Mouse (Mus musculus) adrenal gland, postnatal 25 days (tissue): Measurements from ENCODE around the gene Gpr155. TPM values are rescaled to one million over a fixed set of nuclear protein-coding genes. Genes with fewer than 3 reads are reported as not detected.

Experiments used
- DNase-seq: peaks from one replicate; pipeline ENCODE4 v3.0.0; 2021; ENCODE audit warnings: mixed read lengths
- total RNA-seq: library from RNA; stranded (reverse); gene quantifications from 2 replicates; pipeline ENCODE4 v1.2.3, GENCODE M21; 2021

Gpr155 gene
- total RNA-seq, 1 experiment from 2014 or later, result 8.3 TPM

DNA sequence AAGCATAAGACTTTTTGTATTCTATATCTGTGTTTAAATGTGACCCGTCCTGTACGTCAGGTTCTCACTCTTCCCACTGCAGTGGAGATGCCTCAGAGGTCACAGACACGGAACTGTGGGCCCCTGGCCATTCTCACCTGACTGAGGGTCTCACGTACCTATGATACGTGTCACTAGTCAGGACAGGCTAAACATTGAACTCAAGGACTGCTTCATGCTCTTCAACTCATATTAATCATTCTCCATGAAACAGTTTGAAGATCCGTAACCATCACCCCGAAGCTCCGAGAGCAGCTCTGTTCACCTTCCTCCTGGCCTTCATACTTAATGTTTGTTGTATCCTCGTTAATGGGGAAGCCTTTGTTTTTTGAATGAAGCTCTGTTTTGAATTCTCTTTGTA lies 68.9 kb downstream of the Gpr155 start:
- no peak for DNase-seq

DNA sequence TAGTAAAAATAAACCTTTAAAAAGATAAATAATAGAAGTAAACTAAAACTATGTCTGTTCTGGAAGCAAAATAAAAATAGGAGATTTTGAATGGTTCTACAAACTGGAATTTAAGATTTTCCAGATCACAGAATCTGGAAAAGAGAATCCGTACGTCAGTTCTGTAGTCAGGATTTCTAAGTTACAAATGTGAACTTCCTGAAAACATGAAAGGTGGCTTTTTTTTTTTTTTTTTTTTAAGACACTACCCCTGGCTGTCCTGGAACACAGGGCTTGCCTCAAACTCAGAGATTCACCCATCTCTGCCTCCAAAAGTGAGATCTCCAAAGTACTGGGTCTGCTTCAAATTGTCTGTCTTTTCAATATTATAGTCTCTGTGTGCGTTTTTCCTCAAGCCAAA lies 72.1 kb downstream of the Gpr155 start:
- DNase-seq, result no peak

DNA sequence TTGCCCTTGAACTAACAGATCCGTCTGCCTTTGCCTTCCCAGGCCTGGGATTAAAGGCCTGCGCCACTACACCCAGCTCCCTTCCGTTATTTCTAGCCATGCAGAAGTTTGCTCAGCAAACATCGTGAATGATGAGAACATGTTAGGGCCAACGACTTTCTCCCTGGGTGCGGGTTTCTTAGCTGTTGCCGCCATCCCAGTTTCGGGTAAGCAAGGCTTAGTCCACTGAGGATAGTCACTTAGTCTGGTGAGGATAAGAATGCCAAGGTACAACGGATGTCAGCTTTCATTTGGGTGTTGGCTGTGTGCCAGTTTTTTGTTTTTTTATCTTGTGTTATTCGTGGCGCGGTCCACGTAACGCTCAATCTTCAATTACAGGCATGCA lies 73.3 kb downstream of the Gpr155 start:
- peak; percentile 8 for DNase-seq

DNA sequence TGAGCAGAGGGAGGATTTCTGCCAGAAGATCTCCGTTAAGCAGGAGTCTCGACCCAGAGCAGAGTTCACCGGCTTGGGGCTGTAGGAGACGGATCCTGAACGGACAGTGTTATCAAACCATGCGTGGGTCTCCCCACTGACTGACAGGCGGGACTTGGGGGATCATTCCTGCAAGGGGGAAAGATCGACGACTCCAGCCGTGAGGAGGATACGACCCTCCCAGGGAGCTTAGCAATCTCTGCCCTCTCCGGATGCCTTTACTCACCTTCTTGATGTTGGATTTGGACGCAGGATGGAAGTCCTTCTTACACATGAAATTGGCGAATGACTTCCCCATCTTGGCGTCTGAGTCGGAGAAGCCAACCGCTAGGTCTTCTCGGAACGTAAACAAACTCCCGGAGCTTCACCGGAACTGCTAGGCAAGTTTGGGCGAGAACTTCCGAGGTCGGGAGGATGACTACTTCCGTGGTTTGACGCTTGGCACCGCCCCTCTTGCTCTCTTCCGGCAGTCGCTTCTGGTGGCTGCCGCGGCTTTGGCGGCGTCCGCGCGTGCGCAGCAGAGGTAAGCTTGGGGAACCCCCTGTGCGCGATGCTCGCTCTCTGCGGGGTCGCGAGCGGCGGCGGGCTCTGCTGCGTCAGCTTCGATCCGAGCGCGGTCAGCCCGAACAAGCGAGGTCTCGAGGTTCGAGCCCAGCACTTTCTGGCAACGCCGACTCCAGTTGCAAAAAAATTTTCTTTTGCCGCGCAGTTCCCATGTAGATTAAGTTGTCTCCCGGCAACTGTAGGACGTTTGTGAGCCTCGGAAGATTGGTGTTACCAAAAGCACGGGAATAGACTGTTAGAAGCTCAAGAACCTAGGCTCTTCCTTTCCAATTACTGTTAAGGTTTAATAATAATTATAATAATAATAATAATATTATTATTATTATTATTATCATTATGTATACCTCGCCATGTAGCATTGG lies 73.9 kb downstream of the Gpr155 start, which contains the start of the genes Scrn3 and Cir1:
Scrn3 (plus strand) TSS at position 450 of the 965 bp plus-strand sequence.
Cir1 (minus strand) TSS at position 550 of the 965 bp plus-strand sequence.
- peak; percentile 94 for DNase-seq

DNA sequence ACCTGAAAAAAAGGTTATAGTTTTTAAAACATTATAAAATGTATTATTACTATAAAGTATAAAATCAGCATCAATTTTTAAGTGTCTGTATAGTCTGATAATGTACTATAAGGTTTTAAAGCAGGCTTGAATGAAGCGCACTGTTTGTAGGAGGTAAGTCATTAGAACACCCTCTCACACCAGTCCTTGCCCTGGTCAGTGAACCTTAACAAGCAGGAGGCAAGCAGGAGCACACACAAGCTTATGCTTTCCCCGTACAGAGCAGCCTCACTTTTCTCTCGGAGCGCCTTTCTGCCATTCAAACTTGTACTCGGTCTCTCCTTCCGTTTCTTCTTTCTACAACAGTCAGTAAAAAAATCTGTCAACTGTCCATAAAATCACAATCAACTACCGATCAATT lies 80.4 kb downstream of the Gpr155 start:
- DNase-seq, result no peak

DNA sequence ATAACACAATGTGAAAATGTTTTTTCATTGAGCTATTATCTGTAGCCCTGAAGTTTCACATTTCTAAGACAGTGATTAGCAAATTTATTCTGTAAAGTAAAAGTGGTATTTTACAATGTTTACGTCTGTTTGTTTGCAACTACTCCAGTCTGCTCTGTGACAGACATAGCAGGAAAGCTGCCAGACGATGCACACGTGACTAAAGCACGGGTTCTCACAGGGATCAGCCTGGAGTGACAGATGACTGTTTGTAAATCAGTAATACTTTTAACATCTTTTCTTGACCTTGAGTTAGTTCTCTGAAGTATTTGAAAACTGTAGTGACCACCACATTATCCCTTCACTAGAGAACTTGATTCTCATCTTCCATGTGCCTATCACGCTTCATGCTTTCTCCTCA lies 81.9 kb downstream of the Gpr155 start:
- DNase-seq, result no peak

DNA sequence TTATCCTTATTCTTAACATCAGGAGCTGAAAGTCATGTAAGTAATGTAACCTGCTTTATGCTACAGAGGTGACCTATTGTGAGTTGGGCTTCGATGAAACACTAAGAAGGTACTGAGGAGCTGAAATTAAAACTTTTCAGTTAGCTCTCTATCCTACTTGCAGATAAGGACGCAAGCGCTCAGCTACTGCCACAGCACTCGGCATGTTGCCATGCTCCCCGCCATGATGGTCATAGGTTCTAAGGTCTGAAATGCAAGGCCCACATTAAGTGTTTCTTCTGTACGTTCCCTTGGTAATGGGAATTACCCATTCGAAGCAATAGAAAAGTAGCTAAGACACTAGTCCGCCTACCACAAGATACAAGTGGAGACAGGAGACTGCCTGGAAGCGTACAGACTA lies 83.7 kb downstream of the Gpr155 start:
- no peak for DNase-seq

DNA sequence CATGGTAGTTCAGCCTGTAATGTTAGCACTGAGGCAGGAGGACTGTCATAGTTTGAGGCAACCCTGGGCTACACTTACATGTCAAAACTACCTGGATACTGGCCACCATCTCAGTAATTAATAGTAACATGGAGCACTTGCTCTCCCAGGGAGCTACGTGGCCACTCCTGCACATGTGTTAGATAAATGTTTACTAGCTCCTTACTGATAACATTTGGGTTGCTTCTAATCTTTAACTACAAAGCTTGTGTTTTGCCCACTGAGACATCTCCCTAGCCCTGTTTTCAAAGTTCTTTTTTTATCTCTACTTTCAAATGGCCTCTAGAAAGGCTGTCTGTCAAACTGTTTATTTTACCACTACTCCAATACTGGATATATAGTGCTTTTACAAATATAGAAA lies 84.4 kb downstream of the Gpr155 start:
- no peak for DNase-seq

DNA sequence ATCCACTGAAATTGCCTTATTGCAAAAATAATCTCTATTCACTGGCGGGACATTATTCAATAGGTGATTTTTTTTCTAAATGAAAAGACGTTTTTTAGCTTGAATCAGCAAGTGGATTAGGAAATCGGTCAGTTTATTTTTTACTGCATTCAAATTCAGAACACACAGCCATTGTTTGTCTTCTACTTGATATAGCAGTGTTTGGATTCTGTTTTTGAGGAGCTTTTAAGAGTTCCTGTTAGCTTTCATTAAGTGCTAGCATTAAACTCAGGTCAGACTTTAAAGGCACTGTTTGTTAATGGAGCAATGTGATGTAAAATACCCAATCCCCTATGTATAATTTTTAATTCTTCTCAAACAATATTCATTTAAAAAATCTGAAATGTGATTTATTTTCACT lies 87.5 kb downstream of the Gpr155 start:
- DNase-seq, result no peak

DNA sequence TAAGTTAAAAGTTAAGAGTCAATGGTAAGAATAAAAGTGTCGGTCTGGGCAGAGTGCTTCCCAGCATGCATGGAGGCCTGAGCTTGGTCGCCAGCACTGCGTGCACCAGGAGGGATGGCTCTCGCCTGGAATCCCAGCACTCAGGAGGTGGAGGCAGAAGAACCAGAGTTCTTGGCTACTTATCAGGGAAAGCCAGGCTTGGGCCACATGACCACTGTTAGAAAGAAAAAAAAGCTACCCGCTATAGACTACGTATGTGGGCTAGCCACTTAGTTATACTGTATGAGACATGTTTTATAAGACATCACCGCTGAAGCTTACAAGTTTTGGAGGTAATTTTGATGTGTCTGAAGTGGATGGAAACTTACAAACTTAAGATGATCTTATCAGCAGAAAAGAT lies 88.2 kb downstream of the Gpr155 start:
- DNase-seq, result no peak

DNA sequence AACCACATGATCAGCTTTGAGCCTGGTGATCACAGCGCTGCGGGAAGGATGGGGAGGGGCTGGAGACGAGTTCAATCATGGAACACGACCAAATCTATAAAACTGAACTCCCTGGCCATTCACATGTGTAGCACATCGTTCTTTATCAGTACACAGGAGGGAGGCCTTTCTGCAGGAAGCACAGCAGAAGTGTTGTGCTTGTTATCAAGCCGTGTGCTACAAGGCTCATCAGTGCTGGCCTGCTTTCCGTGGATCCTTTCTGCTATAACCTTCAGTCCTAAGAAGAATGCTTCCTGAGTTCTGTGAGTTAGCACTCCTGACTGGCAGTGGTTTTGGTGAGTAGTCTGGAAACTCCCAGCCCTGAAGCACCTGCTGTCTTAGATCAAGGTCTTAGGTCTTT lies 91.3 kb downstream of the Gpr155 start:
- no peak for DNase-seq

Other genes with a start within 250 kb of the Gpr155 start
- gene Ola1, start 167.6 kb downstream of the Gpr155 start, total RNA-seq, result 46.2 and 52.6 TPM in 2 replicates
- not detected in 2 replicates for gene Sp9, start 114.6 kb downstream of the Gpr155 start, total RNA-seq
- 24.1 and 29.1 TPM in 2 replicates for gene Scrn3, start 74.0 kb downstream of the Gpr155 start, total RNA-seq
- 22.7 and 27.6 TPM in 2 replicates for gene Cir1, start 73.9 kb downstream of the Gpr155 start, total RNA-seq
- 14.9 and 17.0 TPM in 2 replicates for gene Wipf1, start 143.2 kb upstream of the Gpr155 start, total RNA-seq
- gene Chrna1, start 193.8 kb upstream of the Gpr155 start, total RNA-seq, result not detected in 2 replicates